Mouse (Mus musculus) G1E (cell line): ENCODE results near the gene Vangl1.

Experiments used
- CTCF ChIP-seq: IDR thresholded peaks from 2 replicates; pipeline ENCODE4 v1.5.1; 2012; ENCODE audit warnings: low read depth, low read length, inconsistent platforms, mixed read lengths
- POLR2AphosphoS5 ChIP-seq: IDR thresholded peaks from 2 replicates; pipeline ENCODE4 v1.6.1; 2012; ENCODE audit warnings: low read depth, low read length, inconsistent platforms; ENCODE audit not compliant: insufficient replicate concordance
- TAL1 ChIP-seq: conservative IDR thresholded peaks from 2 replicates; pipeline ENCODE4 v1.6.1; 2012; ENCODE audit warnings: low read depth, low read length, inconsistent platforms, mixed read lengths

DNA sequence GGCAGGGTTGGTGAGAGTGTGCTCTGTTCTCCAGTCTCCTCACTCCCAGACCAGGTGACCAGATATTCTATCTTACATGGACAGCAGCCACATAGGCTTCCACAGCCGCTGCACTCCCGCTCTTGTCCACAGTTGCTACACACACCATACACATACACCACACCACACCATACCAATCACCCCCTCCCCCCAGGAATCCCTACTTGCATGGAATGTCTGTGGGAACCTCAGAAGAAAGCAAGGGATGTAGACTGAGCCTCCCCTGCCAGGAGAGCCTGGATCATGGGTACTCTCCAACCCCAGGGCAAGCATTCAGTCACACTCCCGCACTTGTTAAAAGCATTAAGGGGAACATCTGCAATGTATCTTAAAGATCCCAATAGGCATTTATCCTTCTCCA lies 48.4 kb upstream of the Vangl1 start:
- TF ChIP-seq CTCF = no peak
- no peak for TF ChIP-seq TAL1
- TF ChIP-seq POLR2AphosphoS5 = no peak
